ENCODE assay signal across 25 mouse cellular contexts in genomic region chr1:143074999-143075398, GRCm38 (mm10).
"Had no signal": no experiment of that assay in that cellular context is flagged by ENCODE, and none has a peak within 500 bp of the region (broad histone marks: within the 10 kb centered on the region; RNA-seq: fewer than 3 reads in every experiment).

No protein-coding gene starts in this region.

- H3K9ac ChIP-seq: heart, embryonic 13.5 days; heart, embryonic 15.5 days; hindbrain, embryonic 12.5 days; hindbrain, embryonic 14.5 days; intestine, embryonic 15.5 days; limb, embryonic 13.5 days; limb, embryonic 15.5 days; liver, embryonic 12.5 days had no signal

- ATAC-seq: hindbrain, embryonic 16.5 days; inflammation-experienced regulatory T-cells, adult 6 months; intestine, embryonic 15.5 days; intestine, postnatal 0 days; liver, embryonic 12.5 days had no signal

- H3K4me3 ChIP-seq: heart, adult 2 months; heart, embryonic 13.5 days; heart, embryonic 15.5 days; hindbrain, embryonic 10.5 days; hindbrain, embryonic 12.5 days; intestine, embryonic 15.5 days; layer of hippocampus, adult 2 months; left cerebral cortex, adult 2 months; limb, embryonic 13.5 days; limb, embryonic 15.5 days; liver, embryonic 12.5 days had no signal

- H3K36me3 ChIP-seq: heart, embryonic 13.5 days; heart, embryonic 15.5 days; hindbrain, embryonic 10.5 days; hindbrain, embryonic 12.5 days; intestine, embryonic 15.5 days; limb, embryonic 13.5 days; limb, embryonic 15.5 days; liver, embryonic 12.5 days had no signal

- H3K4me1 ChIP-seq: heart, embryonic 13.5 days; heart, embryonic 15.5 days; hindbrain, embryonic 10.5 days; hindbrain, embryonic 12.5 days; intestine, embryonic 15.5 days; limb, embryonic 13.5 days; limb, embryonic 15.5 days; liver, embryonic 12.5 days had no signal

- H3K27me3 ChIP-seq: heart, embryonic 13.5 days; heart, embryonic 15.5 days; hindbrain, embryonic 12.5 days; intestine, embryonic 15.5 days; limb, embryonic 13.5 days; limb, embryonic 15.5 days; liver, embryonic 12.5 days had no signal

- H3K27ac ChIP-seq: heart, adult 2 months; heart, embryonic 13.5 days; heart, embryonic 15.5 days; hindbrain, embryonic 10.5 days; hindbrain, embryonic 12.5 days; hindbrain, embryonic 14.5 days; intestine, embryonic 15.5 days; layer of hippocampus, adult 2 months; left cerebral cortex, adult 2 months; limb, embryonic 13.5 days; limb, embryonic 15.5 days; liver, embryonic 12.5 days had no signal

- DNase-seq: gastrocnemius, postnatal 10 days; gastrocnemius, postnatal 25 days; heart, adult 11 months; heart, adult 2 months; heart, postnatal 14 days; heart, postnatal 36 days; kidney, adult 18-20 months; kidney, adult 8-10 months; kidney, postnatal 10 days; kidney, postnatal 25 days; kidney, postnatal 4 days had no signal

- H3K9me3 ChIP-seq: heart, embryonic 13.5 days; heart, embryonic 15.5 days; hindbrain, embryonic 10.5 days; hindbrain, embryonic 12.5 days; intestine, embryonic 15.5 days; limb, embryonic 13.5 days; limb, embryonic 15.5 days; liver, embryonic 12.5 days had no signal
